Mouse (Mus musculus) C2C12 (cell line): ENCODE results near the gene Gm21411.
"Not testable (repeated sequence)": the region's sequence is repeated elsewhere in the genome, so short reads cannot be mapped to it uniquely, and the experiment has no call there.

Experiments used
- CEBPB ChIP-seq: IDR thresholded peaks from one replicate; pipeline ENCODE4 v1.6.1; 2011; ENCODE audit warnings: low read depth, mild to moderate bottlenecking, control low read depth, moderate library complexity
- CTCF ChIP-seq: IDR thresholded peaks from one replicate; pipeline ENCODE4 v1.5.1; 2011; ENCODE audit not compliant: control insufficient read depth, insufficient read depth, insufficient read length
- FOSL1 ChIP-seq: IDR thresholded peaks from one replicate; pipeline ENCODE4 v1.8.0; 2011; ENCODE audit warnings: mild to moderate bottlenecking, low read length; ENCODE audit not compliant: poor library complexity, insufficient read depth, severe bottlenecking
- MAX ChIP-seq: IDR thresholded peaks from one replicate; pipeline ENCODE4 v1.6.1; 2011; ENCODE audit warnings: mild to moderate bottlenecking, control low read depth
- MYOG ChIP-seq: IDR thresholded peaks from one replicate; pipeline ENCODE4 v1.6.1; 2011; ENCODE audit not compliant: control insufficient read depth, insufficient read length; ENCODE audit errors: extremely low read depth
- USF1 ChIP-seq: IDR thresholded peaks from one replicate; pipeline ENCODE4 v1.6.1; 2011; ENCODE audit warnings: low read depth, mild to moderate bottlenecking, control low read depth, moderate library complexity

DNA sequence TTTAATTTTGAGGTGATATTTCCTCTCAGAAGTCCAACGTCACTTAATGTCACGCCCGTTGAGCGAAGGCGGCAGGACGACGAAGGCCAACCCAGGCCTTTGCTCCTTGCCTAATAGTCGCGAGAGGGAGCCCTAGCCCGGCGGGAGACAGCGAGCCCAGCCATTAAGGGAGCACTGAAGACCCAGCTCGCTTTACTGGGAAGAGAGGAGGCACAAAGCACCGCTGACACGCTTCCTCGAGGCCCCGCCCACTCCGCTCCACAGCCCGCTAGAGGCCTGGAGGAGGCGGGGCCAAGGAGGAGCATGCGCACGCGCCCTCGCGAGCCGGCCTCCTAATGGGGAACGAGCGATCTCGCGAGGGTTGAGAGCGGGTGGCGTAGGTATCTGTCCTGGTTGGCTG is 32.3 kb upstream of the Gm21411 start:
- not testable (repeated sequence) for TF ChIP-seq CTCF, MYOG, CEBPB, MAX, USF1, FOSL1
